Mouse (Mus musculus) stomach, postnatal 0 days (tissue): Measurements from ENCODE around the gene Nup43.

Experiments used
- CTCF ChIP-seq: IDR thresholded peaks from 2 replicates; pipeline ENCODE4 v1.5.1; 2016; ENCODE audit warnings: antibody characterized with exemption, low read depth, mild to moderate bottlenecking, moderate library complexity
- EP300 ChIP-seq: optimal IDR thresholded peaks from 2 replicates; pipeline ENCODE3; 2016; ENCODE audit warnings: antibody characterized with exemption

- TF ChIP-seq CTCF (no peak), EP300 (no peak)
Measured at GRCm38 (mm10) chr10:7623861-7624518, 43.3 kb upstream of the Nup43 start.
